Mouse (Mus musculus): ENCODE measurements around the gene Tlk2.
A peak's percentile ranks its signal among the peaks of the same experiment; 100 is the strongest.

Gene Tlk2

DNA sequence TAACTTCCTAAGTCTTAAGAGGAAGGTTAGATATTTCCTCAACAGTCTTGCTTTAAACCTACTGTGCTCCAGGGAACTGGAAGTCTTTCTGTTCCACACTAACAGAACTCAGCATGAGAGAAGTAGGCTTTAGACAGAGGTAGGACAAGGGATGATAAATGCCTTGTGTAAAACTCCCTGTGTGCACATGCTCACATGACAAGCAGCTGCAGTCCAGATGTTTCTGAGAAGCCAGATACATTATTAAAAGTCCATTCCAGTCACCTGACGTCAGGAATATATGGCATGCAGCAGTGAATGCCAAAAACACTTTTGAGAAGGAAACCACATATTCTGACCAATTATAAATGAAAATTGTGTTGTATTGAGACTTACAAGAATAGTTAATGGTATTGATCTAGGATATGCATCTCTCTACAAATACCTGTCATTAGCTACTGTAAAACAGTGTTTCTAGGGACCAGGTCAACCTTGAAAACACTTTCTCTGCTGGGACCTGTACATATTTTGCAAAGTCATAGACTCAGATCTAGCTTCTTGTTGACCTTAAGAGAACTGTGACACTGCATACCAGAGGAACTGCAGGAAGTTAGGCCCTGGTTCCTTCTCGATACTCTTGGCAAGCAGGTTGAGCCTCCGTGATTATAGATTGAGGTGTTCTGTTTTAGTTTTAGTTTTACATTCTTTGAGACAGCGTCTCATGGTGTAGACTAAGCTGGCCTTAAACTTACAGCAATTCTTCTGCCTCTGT is 83.2 kb downstream of the Tlk2 start:
- peak; percentile 26 for DNase-seq (ENCODE audit: low spot score)

DNA sequence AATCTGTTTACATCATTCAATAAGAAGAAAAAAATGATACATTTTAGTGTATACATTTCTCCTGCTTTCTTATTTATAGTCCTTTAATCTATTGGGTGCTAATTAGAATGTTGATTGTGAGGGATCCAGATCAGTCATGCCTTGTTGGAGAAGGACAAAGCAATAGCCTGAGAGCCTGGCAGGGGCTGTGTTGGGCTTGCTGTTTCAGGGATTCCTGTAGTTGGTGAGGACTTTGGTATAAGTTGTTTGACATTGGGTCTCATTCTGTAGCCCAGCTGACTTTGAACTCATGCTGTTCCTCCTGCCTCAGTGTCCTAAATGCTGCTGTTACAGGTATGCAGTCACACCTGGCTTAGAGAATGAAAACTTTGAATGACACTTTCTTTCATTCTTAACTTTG is 85.9 kb downstream of the Tlk2 start:
- no peak for DNase-seq (ENCODE audit: low spot score)

DNA sequence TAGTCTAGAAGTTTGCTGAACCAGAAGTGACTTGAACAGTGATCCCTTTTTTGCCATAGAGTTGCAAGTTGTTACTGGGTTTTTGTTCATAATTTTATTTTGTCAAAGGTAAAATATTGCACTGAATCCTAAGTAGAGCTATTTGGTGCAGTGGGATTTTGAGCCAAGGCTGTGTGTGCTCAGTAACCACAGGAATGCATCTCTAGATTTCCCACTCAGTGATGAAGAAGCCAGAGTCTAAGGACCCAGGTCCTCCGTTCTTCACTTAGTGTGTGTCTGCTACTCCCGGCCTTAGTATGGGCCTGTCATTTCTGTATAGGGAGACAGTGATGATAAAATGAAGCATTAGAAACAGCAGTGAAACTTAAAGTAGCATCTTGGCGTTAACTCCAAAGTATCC is 86.4 kb downstream of the Tlk2 start:
- DNase-seq (ENCODE audit: low spot score) = no peak

- peak; percentile 84 for DNase-seq (ENCODE audit: low spot score)
These were observed 91.5 kb downstream of the Tlk2 start for GRCm38 (mm10) chr11:105270155-105270554.

DNA sequence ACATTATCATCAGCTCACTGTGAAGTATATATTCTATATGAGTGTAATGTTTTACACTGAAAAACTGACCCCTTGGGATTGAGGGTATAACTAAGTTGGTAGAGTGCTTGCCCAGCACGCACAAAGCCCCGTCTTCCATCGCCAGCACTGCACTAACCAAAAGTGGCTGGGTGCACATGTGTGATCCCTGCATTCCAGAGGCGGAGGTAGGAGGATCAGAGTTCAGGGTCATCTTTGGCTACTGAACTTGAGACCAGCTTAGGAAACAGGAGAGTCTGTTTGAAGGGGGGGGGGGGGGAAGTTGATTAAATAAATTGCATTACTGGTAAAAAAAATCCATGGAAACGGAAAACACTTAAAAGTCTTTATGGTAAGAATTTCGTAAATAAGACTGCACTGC is 101.8 kb downstream of the Tlk2 start:
- no peak for DNase-seq (ENCODE audit: low spot score)

GRCm38 (mm10) chr11:105281291-105281690 is 102.7 kb downstream of the Tlk2 start:
- no peak for DNase-seq (ENCODE audit: low spot score)

DNA sequence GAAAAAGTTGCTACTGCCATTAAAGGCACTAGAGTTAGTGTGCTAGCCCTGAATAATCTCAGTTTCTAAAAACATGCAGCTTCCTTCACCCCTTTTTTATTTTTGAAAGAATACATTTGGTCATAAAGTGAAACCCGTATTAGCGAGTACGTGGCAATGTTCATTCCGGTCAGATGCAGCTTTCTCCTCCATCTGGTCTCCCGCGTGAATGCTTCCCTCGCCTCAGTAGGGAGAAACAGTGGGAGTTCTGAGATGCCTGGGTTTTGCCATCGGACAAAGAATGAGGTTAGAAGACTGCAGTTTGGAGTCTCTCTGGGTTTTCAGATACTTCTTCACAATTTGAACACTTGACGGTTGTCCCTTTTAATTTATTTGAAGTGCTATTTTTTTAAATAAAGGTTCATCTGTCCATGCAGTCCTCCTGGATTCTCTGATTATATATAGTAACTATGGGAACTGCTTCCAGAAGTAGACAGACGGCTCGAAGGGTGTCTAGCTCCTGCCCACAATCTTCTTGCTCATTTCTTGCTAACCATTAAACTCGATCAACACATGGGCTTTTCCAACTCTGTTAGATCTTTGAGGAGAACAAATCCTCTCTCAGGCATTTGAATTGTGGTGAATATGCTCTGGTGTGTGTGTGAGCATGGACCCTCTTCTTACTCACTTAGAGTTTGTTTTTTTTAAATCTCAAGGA is 103.3 kb downstream of the Tlk2 start:
- no peak for DNase-seq (ENCODE audit: low spot score)

DNA sequence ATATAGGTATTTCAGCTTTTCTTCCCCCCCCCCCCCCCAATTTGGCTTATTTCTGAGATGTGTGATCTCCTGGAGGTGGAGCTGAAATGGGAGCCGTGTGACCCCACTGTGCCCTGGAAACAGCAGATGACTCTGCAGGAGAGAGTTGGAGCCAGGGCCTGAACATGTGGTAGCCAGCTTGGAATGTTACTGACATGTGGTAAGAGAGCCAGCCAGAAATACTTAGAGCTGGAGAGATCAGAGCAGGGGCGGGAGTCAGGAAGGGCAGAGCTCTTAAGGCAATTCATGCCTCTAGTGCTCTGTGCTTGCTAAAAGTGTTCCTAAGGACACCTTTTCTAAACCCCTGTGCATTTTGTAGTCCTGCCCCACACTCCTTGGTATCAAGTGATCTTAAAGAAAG is 103.9 kb downstream of the Tlk2 start:
- DNase-seq (ENCODE audit: low spot score) = peak; percentile 83

GRCm38 (mm10) chr11:105283016-105283415 is 104.4 kb downstream of the Tlk2 start:
- no peak for DNase-seq (ENCODE audit: low spot score)

- no peak for DNase-seq (ENCODE audit: low spot score)
These were observed 107.1 kb downstream of the Tlk2 start for GRCm38 (mm10) chr11:105285720-105286119.

DNA sequence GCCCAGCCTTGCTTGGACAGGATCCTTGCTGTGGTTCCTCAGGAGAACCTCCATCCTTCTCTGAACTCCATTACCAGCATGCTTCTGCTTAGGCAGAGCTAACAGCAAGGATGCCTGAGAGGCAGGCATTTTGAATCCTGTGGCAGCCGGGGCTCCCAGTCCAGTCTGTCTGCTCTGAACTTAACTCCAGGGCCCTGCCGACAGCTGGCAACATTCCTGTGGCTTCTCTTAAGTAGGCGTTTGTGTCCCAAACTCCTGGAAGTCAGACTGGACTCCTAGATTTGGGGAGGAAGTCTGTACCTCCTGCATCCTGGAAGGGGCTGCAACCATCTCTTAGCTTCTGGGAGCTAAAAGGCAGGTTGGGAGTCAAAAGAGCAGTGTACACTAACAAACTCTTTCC is 110.8 kb downstream of the Tlk2 start:
- peak; percentile 62 for DNase-seq (ENCODE audit: low spot score)

DNA sequence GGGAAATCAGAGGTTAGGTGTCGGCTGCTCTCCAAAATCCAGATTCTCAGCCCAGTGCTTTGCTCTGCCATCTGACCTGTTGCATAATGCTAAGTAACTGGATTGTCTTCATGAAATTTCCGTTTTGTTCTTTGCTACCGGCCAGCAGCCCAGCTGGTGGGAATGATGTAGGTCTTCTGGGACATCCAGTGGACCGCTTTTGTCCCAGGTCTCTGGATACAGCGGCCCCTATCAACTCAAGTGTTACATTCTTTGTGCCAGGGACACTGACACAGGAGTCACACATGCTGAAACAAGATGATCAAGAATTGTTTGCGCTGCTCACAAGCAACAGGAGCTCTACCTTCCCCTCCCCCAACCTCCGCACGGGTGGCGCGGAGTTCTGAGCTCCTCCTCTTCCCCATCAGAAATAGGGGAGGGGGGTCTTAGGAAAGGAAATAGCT is 113.1 kb downstream of the Tlk2 start:
- peak; percentile 83 for DNase-seq (ENCODE audit: low spot score)

DNA sequence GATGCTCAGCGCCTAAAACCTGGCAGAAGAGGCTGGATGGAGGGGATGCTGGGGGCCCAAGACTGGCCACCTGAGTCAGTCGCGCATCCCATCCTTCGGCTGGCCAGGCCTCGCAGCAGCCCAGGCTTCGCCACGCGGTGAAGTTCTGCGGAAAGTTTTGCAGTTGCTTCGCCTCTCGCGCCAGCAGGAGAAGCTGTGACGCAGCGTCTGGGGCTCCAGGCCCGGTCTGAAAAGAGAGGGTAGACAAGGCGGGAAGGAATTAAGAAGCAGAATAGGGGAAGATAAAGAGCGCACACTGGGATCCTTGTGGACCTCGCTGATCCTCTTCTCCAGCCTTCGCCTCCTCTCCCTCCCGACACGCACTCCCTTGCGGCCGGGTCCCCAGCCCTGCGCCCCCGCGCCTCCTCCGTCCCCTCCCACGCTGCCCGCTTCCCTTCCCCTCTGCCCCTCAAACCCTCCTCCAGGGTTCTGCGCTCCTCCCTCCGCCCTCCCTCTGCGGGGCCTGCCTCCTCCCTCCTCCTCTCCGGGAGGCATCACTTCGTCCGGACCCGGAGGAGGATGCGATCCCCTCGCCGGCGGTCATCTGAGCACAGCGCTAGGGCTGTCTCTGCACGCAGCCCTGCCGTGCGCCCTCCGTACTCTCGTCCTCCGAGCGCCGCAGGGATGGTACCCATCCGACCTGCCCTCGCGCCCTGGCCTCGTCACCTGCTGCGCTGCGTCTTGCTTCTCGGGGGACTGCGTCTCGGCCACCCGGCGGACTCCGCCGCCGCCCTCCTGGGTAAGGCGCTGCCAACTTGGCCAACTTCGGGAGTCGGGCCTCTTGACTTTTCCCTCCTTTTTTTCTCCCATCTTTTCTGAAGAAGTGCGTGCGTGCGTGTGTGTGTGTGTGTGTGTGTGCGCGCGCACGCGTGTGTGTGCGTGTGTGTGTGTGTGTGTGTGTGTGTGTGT is 113.8 kb downstream of the Tlk2 start, which contains the start of gene Mrc2:
Gene Mrc2, plus strand, starts transcription at position 520 of the 948 bp plus-strand sequence.
- peak; percentile 67 for DNase-seq (ENCODE audit: low spot score)

DNA sequence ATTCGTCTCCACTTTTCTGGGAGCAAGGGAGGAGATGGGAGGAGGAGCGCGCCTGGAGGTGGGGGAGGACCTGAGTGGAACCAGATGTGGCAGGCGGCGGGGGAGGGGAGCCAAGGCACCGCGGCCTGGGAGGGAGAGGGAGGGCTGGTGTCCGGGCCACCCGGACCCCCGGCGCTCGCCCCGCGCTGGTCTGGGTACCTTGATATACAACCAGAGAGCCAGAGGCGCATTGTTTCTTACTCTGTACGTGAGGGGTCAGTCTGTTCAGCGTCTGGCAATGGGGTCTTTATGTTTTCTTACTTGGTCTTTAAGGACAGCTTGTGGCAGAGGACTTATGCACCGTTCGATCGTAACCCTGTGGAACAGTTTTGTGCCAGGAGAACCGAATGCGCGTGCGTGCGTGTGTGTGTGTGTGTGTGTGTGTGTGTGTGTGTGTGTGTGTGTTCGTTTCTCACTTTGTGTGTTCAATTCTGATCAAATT is 114.5 kb downstream of the Tlk2 start:
- DNase-seq (ENCODE audit: low spot score) = peak; percentile 82

- peak; percentile 67 for DNase-seq (ENCODE audit: low spot score)
These were observed 115.4 kb downstream of the Tlk2 start for GRCm38 (mm10) chr11:105293901-105294494.

DNA sequence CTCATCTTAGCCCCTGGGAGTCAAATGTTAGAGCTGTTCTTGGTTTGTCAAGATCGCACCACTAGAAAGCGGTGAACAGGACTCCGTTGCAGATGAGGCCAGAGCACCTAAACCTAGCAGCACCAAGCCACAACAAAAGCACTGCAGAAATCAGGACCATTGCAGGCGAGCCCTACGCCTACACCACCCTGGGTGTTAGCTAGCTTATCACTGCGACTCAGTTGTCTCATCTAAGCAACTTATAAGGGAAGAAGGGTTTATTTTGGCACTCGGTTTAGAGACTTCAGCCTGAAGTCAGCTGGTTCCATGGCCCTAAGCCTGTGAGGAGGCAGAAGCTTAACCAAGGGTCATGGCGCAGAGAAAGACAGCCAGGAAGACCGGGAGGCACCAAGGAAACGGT is 117.5 kb downstream of the Tlk2 start:
- no peak for DNase-seq (ENCODE audit: low spot score)

DNA sequence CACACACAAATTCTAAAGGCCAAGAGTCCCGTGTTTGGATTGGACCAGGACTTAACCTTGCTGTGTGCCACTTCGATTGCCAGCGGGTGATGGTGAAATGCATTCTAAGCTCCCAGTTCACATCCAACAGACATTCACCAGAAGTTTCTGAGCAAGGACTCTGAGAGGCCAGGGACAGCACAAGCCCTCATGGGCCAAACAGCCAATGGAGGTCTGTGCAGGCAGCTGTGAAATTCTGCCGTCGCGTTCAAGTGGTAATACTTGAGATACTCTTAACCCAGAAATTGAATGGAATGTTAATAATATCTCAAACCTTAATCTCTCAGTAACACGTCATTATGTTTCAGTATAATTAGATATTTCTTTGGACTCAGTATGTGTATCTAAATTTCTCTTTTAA is 131.6 kb downstream of the Tlk2 start:
- DNase-seq (ENCODE audit: low spot score) = no peak

DNA sequence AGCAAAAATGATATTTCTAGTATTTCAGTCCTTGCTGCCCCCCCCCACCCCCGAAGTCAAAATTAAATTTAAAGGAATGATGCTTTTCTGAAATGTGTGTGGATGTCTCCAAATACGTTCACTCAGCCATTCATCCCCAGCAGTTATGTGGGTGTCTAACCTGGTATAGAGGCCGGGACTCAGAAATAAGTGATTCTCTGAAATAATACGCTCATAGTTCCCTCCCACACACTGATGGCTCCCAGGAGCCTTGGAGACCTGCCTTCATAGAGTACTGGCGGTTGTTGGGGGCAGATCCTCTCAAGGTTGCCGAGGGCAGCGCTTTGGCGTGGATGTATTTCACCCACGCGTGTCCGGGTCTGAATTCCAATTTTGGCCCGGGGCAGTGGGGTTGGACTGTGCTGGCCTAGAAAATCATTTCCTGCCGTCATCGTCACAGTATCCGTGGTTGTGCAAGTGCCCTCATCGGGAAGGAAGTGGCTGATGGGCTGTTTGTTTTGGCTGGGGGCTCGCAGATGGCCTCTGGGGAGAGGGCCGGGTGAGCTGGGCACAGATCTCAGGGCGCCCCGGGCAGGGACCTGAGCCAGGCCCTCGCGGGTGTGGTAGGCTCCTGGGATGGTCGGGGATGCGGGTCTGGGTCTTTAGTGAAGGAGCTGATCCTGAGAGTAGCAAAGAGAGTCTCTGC is 132.8 kb downstream of the Tlk2 start:
- peak; percentile 75 for DNase-seq (ENCODE audit: low spot score)

DNA sequence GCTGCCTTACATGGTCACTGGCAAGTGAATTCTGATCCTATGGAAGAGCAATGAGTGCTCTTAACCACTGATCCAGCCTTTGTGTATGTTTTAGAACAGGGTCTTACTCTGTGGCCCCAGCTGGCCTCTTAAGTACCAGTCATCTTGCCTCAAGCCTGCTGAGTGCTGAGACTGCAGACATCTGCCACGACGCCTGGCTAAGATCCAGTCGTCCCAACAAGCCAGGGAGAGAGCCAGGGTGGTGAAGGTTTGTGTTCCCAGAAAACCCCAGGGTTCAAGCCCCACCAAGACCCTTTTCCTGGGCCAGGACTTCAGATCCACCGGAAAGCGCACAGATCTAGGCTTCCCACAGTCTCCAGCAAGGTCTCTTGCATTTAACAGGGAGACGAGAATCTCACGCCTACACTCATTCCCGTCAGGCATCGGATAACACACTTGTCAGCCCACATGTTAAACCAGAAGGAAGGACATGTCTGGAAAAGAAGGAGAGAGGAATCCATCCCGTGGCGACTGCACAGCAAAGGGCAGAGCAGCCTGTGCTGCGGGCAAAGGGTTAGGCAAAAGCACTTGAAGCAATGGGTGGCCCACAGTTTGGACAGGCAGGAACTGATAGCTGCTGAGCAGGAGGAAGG is 133.8 kb downstream of the Tlk2 start:
- DNase-seq (ENCODE audit: low spot score) = peak; percentile 58

GRCm38 (mm10) chr11:105312972-105313632 is 134.5 kb downstream of the Tlk2 start:
- DNase-seq (ENCODE audit: low spot score) = peak; percentile 75
